Mouse (Mus musculus) erythroblast, embryonic 14.5 days (primary cell): ENCODE measurements around the gene Map3k1. TPM values are rescaled to one million over a fixed set of nuclear protein-coding genes. Genes with fewer than 3 reads are reported as not detected.

Source experiments
- H3K27me3 ChIP-seq: 2 replicates; pipeline ENCODE4 v1.6.1; 2012; ENCODE audit warnings: inconsistent platforms; ENCODE audit not compliant: control insufficient read depth
- H3K36me3 ChIP-seq: 2 replicates; pipeline ENCODE4 v1.6.1; 2012; ENCODE audit warnings: mild to moderate bottlenecking, inconsistent platforms; ENCODE audit not compliant: control insufficient read depth
- H3K4me1 ChIP-seq: 2 replicates; pipeline ENCODE4 v1.6.1; 2012; ENCODE audit warnings: inconsistent platforms; ENCODE audit not compliant: control insufficient read depth
- H3K4me3 ChIP-seq: replicated peaks from 2 replicates; pipeline ENCODE3; 2012; ENCODE audit warnings: moderate library complexity, mild to moderate bottlenecking, inconsistent platforms
- H3K9me3 ChIP-seq: 2 replicates; pipeline ENCODE4 v1.6.1; 2012; ENCODE audit warnings: low read length, inconsistent platforms, mixed read lengths; ENCODE audit not compliant: control insufficient read depth
- GATA1 ChIP-seq: IDR thresholded peaks from 2 replicates; pipeline ENCODE4 v1.6.1; 2012; ENCODE audit warnings: low read length, inconsistent platforms, mixed read lengths
- TAL1 ChIP-seq: IDR thresholded peaks from 3 replicates; pipeline ENCODE4 v1.6.1; 2012; ENCODE audit warnings: low read length, inconsistent platforms, mixed read lengths
- polyA plus RNA-seq: library from polyadenylated mRNA; stranded (reverse); fragments of >175 nt; gene quantifications from 2 replicates; pipeline ENCODE4 v1.2.3, GENCODE M21; 2012

Map3k1 gene
- polyA plus RNA-seq, 1 experiment = 2.1 TPM

DNA sequence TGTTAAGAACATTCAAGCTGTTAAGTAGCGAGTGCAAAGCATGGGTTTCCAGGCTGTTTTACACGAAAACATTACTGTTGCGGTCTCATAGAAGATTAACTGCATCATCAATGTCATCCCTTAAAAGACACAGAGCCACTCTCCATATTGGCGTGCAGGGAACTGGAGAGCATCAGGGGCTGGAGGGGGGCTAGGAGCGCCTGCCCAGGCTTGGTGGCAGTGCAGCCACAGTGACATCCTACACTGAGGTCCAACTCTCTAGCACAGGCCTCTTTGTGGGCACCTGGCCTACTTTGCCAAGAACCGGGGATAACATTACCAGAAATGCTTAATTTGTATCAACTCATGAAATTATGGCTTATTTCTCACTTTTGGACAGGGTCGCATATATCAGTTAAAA is 22.2 kb downstream of the Map3k1 start:
- Histone ChIP-seq H3K27me3 (no peaks in the 10 kb centered on the region), H3K36me3 (peaks cover 71% of the 10 kb centered on the region), H3K4me3 (no peak overlapping the region), H3K9me3 (no peaks in the 10 kb centered on the region), H3K4me1 (peaks cover 30% of the 10 kb centered on the region)
- no peak for TF ChIP-seq TAL1
- TF ChIP-seq GATA1 = no peak

DNA sequence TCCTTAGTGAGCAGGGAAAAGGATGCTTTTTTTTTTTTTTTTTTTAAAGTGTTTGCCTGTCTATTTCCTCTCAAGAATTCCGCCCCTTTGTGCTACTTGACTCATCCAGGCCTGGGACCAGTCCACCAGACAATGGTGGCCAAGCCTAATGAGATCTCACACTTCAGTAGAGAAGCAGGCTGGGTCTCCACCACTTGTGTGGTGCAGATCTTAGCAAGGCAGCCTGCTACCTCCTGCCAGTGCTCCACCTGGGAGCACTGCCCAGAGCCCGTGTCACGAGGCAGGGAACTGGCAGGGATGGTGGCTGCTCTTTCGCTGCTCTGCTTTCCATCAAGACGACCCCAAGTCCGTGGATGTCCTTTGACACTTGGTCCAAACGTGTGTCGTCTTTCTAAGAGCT is 25.3 kb downstream of the Map3k1 start:
- Histone ChIP-seq H3K4me1 (peaks cover 14% of the 10 kb centered on the region), H3K9me3 (no peaks in the 10 kb centered on the region), H3K4me3 (no peak overlapping the region), H3K27me3 (no peaks in the 10 kb centered on the region), H3K36me3 (peaks cover 61% of the 10 kb centered on the region)
- TF ChIP-seq GATA1 (no peak), TAL1 (no peak)

DNA sequence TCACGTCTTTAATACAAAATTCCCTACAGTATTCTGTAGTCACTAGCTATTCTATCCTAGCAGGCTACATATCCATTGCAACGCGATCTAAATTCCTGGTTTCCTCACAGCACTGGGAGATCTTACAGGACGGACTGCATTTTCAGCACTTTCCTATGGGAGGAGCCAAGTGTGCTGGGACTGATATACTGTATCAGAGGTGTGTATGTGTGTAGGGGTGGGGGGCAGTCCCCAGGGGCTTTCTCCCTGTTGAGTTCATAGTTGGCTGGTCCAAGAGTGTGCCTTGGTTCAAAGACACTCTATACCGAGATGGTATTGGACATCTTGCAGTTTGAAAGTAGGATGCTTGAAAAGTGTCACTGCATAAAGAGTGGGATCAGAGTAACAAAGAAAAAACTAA is 29.3 kb downstream of the Map3k1 start:
- Histone ChIP-seq H3K9me3 (no peaks in the 10 kb centered on the region), H3K4me1 (peaks cover 11% of the 10 kb centered on the region), H3K4me3 (no peak overlapping the region), H3K36me3 (peaks cover 59% of the 10 kb centered on the region), H3K27me3 (no peaks in the 10 kb centered on the region)
- TF ChIP-seq TAL1 (no peak), GATA1 (no peak)

DNA sequence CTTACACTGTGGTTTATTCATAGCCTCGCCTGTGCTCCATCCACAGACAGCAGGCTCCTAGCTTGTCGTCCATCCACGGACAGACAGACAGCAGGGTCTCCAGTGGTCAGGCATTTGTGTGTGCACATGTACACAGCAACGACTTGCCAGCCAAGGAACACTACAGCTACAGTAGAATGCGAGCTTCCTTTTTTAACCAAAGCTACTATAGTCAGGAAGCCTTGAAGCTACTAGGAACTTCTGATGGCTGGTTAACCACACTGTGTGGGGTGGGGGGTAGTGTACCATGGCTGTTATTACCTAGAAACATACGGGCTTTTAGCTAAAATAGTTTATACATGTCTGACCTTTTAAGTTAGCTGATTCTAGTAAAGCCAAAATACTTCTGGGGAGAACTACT is 30.2 kb downstream of the Map3k1 start:
- H3K36me3 ChIP-seq = peaks cover 60% of the 10 kb centered on the region
- H3K4me3 ChIP-seq = no peak overlapping the region
- peaks cover 9% of the 10 kb centered on the region for H3K4me1 ChIP-seq
- TF ChIP-seq GATA1 = no peak
- TF ChIP-seq TAL1 = no peak
- H3K27me3 ChIP-seq = no peaks in the 10 kb centered on the region
- H3K9me3 ChIP-seq = no peaks in the 10 kb centered on the region

DNA sequence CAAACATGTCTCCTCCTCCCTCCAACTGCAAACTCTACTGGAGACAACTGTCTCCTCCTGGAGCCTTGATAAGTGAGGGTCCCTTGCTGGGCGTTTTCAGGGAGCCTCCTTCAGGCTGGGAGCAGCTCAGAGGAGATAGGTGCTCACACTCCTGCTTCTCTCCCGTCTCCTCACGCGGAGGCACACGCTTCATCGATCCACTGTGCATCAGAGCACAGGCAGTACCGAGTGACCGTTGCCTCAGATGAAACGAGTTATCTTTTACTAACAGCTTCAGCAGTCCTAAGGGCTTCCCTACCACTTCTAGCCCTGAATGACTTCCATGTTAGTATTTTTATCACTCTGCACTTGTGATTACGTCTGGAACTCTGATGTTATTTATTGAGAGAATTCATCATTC is 30.9 kb downstream of the Map3k1 start:
- H3K4me1 ChIP-seq = peaks cover 9% of the 10 kb centered on the region
- peaks cover 61% of the 10 kb centered on the region for H3K36me3 ChIP-seq
- H3K27me3 ChIP-seq = no peaks in the 10 kb centered on the region
- no peak overlapping the region for H3K4me3 ChIP-seq
- TF ChIP-seq GATA1 = no peak
- no peak for TF ChIP-seq TAL1
- no peaks in the 10 kb centered on the region for H3K9me3 ChIP-seq

DNA sequence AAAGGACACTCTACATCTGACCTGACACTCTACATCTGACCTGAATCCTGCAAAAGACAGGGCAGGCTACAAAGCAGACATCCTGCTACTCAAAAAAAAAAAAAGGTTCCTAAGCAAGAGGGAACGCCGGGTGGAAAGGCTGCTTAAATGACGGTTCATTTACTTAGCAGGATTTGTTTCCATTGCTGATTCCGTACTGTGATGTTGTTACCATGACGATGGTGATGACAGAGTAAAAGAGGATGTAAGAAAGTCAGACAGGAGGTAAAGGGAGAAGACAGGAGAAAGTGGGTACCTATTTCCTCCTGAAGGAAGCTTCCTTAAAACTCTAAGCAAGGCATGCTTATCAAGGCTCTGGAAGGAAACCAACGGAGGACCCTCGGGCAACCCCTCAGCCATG is 31.6 kb downstream of the Map3k1 start:
- no peak for TF ChIP-seq GATA1
- no peak for TF ChIP-seq TAL1
- H3K36me3 ChIP-seq = peaks cover 61% of the 10 kb centered on the region
- H3K4me3 ChIP-seq = no peak overlapping the region
- H3K9me3 ChIP-seq = no peaks in the 10 kb centered on the region
- peaks cover 9% of the 10 kb centered on the region for H3K4me1 ChIP-seq
- H3K27me3 ChIP-seq = no peaks in the 10 kb centered on the region

DNA sequence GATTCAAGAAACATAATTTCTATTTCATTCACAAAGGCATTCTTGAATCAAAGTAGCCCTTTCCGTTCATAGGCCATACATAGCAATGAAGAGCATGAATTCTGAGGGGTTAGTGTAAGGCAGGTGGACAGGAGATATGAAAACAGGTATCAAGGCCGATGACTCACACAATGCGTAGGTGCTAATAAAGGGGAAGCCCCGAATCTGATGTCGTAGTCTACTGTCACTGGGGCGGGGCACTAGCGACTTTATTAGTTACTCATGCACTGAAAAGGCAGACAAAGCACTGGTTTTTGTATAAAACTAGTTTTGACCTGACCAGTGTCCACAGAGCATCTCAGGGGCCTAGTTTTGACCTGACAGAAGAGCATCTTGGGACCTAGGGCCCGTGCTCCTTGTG is 36.7 kb downstream of the Map3k1 start:
- TF ChIP-seq TAL1 (no peak), GATA1 (no peak)
- Histone ChIP-seq H3K27me3 (no peaks in the 10 kb centered on the region), H3K36me3 (peaks cover 92% of the 10 kb centered on the region)

DNA sequence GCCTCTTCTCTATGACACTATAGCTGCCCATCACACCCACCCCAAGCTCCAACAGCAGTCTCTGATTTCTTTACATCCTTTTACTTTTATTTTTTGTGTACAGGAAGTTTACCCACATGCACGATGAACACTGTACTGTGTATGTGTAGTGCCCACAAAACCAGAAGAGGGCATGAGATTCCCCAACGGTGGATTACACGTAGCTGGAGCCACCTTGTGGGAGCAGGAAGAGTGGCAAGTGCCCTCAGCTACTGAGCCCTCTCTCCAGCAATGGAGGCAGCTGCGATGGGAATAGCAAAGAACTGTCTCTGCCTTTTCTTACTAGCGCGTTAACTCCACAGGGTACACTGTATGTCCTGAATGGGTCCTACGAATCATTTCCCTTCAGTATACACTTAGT is 37.6 kb downstream of the Map3k1 start:
- H3K36me3 ChIP-seq = peaks cover 95% of the 10 kb centered on the region
- H3K4me1 ChIP-seq = no peaks in the 10 kb centered on the region
- H3K27me3 ChIP-seq = no peaks in the 10 kb centered on the region
- no peak overlapping the region for H3K4me3 ChIP-seq
- H3K9me3 ChIP-seq = no peaks in the 10 kb centered on the region
- TF ChIP-seq TAL1 (no peak), GATA1 (no peak)

More for the DNA sequence above, 36.7 kb downstream of the Map3k1 start:
- Histone ChIP-seq H3K4me1 (no peaks in the 10 kb centered on the region), H3K4me3 (no peak overlapping the region), H3K9me3 (no peaks in the 10 kb centered on the region)

DNA sequence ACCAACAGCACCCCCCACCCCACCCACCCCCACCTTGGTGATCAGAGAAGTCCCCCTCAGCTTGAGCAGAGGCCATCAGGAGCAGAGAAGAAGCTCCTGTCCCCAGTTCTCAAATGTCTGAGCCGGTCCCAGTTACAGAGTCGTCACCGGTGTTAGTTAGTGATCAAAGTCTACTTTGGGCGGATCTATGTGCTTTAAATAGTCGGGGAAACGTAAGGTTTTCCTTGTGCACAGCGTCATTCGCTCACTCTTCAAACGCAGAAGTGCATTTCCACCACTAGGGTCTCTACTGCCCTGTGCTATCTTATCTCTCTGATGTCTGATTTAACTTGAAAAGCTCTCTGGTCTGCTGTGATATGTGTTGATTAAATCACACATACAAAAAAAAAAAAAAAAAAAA is 38.0 kb downstream of the Map3k1 start:
- Histone ChIP-seq H3K4me3 (no peak overlapping the region), H3K9me3 (no peaks in the 10 kb centered on the region), H3K36me3 (peaks cover 95% of the 10 kb centered on the region), H3K27me3 (no peaks in the 10 kb centered on the region), H3K4me1 (no peaks in the 10 kb centered on the region)
- no peak for TF ChIP-seq TAL1
- no peak for TF ChIP-seq GATA1

DNA sequence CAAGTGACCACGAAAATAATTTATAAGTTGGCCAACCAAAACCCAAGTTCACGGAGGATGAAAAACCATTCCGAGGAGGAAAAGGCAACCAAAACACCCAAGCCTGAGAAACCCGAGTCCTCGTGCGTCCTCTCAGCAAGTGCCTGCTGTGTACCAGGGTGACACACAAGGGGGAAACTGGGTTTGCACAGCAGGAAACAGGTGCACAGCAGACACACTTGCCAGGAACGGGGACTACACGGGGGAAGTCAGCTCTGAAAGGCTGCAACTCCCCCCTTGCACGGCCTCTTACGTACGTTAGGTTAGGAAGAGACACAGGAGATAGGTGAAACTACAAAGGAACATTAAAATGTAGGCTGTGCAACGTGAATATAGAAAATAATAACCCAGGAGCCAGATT is 46.3 kb downstream of the Map3k1 start:
- Histone ChIP-seq H3K27me3 (no peaks in the 10 kb centered on the region), H3K9me3 (no peaks in the 10 kb centered on the region), H3K4me1 (no peaks in the 10 kb centered on the region), H3K36me3 (peaks cover 98% of the 10 kb centered on the region), H3K4me3 (no peak overlapping the region)
- TF ChIP-seq GATA1 (no peak), TAL1 (no peak)
